Mouse (Mus musculus) heart, adult 18-20 months (tissue): ENCODE data around the gene Tmem91. TPM values are rescaled to one million over a fixed set of nuclear protein-coding genes. Genes with fewer than 3 reads are reported as not detected.

Experiments
- DNase-seq, 2 experiments: peaks; one replicate each; pipeline ENCODE4 v3.0.0; 2021 to 2022; ENCODE audit warnings: mixed read lengths in 1 of 2
- total RNA-seq, 2 experiments: library from RNA; stranded (reverse); gene quantifications; 2 replicates each; pipeline ENCODE4 v1.2.3; 2021

Gene Tmem91
- total RNA-seq, 2 experiments from 2014 or later: 0.22 TPM; not detected in 1

DNA sequence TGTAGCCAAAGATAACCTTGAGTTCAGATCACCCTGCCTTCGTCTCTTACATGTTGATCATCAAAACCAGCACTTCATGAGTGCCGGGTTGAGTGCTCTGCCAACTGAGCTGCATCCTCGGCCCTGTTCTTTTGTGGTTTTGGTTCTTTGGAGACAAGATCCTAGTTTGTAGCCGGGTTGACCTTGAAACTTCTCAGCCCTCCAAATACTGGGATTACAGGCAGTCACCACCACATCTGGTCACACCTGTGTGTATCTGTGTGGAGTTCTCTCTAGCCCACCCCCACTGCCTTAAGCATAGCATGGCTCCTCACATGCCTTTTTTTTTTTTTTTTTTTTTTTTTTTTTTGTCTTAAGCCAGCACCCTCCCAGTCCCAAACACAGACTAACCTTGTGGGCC is 4.9 kb downstream of the Tmem91 start:
- DNase-seq: no peak

- no peak for DNase-seq
These were observed 5.3 kb downstream of the Tmem91 start for GRCm38 (mm10) chr7:25669631-25670030.

- DNase-seq: no peak
These were observed 5.8 kb downstream of the Tmem91 start for GRCm38 (mm10) chr7:25669158-25669557.

DNA sequence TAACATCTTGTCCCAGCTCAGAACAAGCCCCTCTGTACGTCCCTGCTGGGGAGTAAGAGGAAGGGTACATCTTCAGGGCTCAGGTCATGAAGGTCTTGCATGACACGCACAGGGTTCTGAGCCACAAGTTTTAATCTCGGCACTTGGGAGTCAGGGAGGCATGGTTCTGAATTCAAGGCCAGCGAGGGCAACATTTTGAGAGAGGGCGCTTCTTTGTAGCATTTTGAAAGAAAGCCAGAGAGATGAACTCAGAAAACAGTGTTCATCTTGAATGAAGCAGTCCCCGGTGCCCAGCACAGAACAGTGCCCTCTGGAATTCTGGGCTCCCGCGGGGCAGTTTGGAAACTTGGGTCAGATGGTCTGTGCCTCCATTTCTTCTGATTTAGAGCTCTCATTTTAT is 8.6 kb downstream of the Tmem91 start:
- DNase-seq: no peak

DNA sequence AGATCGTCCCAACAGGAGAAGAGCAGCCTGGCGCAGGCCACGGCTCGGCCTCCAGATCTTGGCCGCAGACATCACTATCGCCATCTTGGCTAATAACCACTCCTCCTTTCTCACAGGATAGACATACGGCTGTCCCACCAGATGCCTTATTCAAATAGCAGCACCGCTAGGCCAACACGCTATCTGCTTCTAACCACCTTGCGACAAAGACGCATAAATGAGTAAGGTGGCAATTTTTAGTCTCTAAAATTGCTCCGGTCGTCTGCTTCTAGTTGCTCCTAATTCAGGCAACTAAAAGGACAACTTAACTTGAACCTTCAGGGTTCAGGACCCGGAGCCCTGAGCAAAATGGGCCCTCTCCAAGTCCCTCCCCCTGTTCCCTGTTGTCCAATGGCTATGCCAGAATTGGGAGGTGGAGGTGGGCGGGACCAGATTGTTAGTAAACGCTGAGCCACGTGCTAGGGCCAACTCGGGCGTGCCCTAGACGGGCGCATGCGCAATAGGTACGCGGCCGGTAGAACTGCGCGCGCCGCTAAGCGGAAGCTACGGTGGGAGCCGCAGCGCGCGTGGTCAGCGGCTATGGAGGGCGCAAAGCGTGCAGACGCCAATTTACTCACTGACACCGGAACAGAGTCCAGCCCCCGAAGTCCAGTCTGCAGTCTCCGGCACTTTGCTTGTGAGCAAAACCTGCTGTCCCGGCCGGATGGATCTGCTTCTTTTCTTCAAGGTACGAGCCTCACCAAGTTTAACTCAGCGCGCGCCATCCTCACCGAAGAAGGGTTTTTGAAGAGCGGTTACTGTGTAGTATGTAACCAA is 16.1 kb downstream of the Tmem91 start, which contains the start of the genes Bckdha and Exosc5:
Gene Bckdha (minus strand): TSS at position 325 of the 816 bp plus-strand sequence.
Gene Exosc5 (plus strand): TSS at position 508 of the 816 bp plus-strand sequence.
- peak; percentile 100 for DNase-seq

DNA sequence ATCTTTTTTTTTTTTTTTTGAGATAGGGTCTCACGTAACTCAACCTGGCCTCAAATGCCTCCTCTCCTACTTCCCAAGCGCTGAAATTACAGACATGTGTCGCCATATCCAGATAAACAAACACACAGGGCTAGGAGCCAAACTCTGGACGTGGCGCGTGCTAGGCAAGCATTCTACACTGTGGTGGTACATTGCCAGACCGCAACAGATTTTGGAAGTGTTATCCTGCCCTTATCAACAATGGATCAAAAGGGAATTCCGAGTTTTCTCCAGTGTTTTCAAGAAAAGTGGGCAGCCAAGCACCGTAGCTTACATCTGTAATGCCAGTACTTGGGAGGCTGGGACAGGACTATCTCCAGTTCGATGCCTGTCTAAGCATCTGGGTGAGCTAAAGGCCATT is 17.2 kb downstream of the Tmem91 start:
- no peak for DNase-seq

GRCm38 (mm10) chr7:25655601-25656428 is 19.2 kb downstream of the Tmem91 start:
- peak in 1 of 2 experiments; percentile 54 for DNase-seq

DNA sequence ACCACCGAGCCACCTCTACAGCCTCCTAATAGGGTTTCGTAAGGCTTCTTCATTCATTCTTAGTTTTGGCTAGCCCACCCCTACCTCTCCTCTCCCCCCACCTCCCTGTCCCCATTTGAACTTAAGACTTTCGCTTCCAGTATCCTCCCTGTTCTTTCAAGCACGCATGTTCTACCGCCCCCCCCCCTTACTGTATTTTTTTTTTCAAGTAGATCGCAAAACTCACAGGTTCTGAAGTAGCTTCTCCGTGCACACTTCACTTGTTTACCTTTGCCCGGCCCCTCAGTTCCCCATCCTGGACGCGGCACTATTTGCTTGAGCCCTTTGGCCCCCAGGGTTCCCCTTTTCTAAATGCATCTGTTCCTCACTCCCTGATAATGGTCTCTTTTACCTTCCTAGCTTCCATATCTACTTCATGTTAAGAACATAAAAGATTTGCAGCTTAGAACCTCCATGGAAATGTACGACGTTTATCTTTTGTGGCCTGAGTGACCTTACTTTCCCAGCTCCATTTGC is 22.7 kb downstream of the Tmem91 start:
- no peak for DNase-seq

DNA sequence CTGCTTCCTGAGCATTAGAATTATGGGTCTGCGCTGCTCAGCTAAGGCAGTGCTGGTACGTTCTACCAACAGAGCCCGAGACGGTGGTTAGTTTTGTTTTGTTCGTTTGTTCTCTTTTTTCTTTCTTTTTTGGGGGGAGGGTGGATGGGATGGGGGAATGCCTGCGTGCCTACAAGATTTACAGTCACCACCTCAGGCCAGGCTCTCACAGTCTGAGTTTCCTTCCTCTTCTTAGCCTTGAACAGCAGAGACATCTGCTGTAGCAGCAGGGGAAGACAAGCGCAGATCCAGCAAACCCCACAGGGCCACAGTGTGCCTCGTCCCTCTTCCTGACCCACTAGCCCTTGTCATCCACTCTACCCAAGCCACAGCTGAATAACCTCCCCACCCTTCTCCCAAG is 23.7 kb downstream of the Tmem91 start:
- DNase-seq: peak in 1 of 2 experiments; percentile 42

DNA sequence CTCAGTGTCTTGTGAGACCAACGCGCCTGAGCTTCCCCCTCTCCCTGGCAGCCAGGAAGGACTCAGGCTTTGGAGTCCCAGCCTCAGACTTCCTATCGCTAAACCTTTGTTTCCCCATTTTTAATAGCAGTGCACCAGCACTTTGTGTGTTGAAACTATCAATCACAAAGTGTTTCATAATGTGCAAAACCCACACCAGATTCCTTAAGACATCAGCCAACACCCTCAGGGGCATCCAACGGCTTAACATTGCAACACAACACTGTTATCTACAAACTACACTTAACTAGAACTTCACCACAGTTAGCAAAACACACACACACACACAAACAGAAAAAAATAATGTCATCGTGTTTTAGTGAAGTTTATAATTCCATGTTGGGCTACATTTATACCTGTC is 25.1 kb downstream of the Tmem91 start:
- no peak for DNase-seq

GRCm38 (mm10) chr7:25647574-25648123 is 27.3 kb downstream of the Tmem91 start:
- DNase-seq: no peak

DNA sequence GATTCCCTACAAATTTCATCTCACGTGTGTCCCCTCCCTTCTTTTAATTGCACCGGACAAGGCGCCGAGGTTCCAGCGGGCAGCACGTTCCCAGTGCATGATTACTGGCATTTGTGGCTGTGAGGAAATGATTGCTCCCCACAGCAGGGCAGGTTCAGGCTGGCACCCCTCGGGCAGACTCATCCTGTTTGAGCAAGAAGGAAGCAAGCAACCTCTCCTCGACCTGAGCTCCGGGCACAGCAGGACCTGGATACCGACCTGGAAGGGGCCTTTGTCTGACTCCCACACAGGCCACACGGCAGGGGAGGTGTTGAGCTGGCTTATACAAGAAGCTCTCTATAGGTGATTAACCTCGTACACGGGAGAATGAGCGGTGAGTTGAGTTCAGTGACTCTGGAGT is 29.9 kb downstream of the Tmem91 start:
- DNase-seq: no peak

DNA sequence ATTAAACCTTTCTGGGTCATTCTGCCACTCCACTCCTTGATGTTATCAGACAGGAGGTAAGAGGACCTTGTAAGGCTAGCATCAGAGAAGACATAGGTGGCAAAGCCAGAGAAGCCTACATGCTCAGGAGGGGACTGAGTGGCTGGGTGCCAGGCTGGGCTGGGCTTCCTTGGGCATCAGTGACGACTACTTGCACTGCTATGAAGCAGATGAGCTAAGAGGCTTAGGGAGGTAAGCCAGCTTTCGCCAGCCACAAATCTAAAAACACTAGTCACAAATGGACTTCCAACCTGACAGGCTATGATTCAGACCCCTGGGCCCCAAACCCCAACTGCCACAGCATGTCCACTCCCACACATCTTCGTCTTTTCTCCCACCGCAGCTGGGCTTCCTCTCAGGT is 30.3 kb downstream of the Tmem91 start:
- DNase-seq: no peak

DNA sequence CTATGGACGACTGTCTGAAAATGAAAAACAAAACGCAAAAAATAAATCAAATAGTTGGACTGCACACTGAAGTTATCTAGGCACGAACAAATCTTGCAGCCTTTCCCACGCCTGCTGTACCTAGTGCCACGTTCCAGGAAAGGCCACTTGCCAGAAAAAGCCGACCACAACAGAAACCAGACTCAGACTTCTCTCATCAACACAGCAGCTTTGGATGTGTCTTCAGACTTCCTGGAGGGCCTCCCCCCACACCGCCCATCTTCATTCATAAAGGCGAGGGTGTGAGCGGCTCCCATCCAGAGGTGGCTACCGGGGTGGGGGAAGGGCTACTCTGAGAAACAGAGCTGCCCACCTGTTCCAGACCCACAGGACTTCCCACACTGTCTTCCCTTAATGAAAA is 30.8 kb downstream of the Tmem91 start:
- DNase-seq: no peak

- DNase-seq: no peak
These were observed 35.2 kb downstream of the Tmem91 start for GRCm38 (mm10) chr7:25639754-25640153.

- no peak for DNase-seq
These were observed 37.9 kb downstream of the Tmem91 start for GRCm38 (mm10) chr7:25637099-25637498.

GRCm38 (mm10) chr7:25636373-25636772 is 38.6 kb downstream of the Tmem91 start:
- no peak for DNase-seq

- no peak for DNase-seq
These were observed 42.3 kb downstream of the Tmem91 start for GRCm38 (mm10) chr7:25632679-25633078.

DNA sequence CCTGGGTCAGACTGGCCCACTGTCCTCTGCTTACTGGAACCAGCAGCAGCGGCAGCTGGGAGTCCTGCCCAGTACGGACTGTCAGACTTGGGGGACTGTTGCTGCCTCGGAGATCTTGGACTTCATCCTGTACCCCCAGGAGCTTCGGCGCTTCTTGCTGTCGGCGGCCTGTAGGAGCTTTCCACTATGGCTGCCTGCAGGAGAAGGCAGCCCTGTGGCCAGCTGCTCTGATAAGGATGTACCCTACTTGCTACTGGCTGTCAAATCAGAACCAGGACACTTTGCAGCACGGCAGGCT is 46.7 kb downstream of the Tmem91 start:
- no peak for DNase-seq

- peak; percentile 80 to 87 for DNase-seq
These were observed 47.3 kb downstream of the Tmem91 start for GRCm38 (mm10) chr7:25627431-25628322.

- DNase-seq: peak; percentile 83 to 90
These were observed 48.2 kb downstream of the Tmem91 start, which contains the start of gene B3gnt8 for GRCm38 (mm10) chr7:25626509-25627430. Gene B3gnt8 (plus strand): TSS chr7:25626654.
